Mouse (Mus musculus) brain, embryonic 18.5 days (tissue): ENCODE data around the gene Tex12.

Experiments
- DNase-seq: peaks from one replicate; pipeline ENCODE4 v3.0.0-alpha.2; 2012; ENCODE audit warnings: low read depth, low spot score

Gene Tex12

GRCm38 (mm10) chr9:50518781-50519180 lies 42.3 kb downstream of the Tex12 start:
- no peak for DNase-seq

DNA sequence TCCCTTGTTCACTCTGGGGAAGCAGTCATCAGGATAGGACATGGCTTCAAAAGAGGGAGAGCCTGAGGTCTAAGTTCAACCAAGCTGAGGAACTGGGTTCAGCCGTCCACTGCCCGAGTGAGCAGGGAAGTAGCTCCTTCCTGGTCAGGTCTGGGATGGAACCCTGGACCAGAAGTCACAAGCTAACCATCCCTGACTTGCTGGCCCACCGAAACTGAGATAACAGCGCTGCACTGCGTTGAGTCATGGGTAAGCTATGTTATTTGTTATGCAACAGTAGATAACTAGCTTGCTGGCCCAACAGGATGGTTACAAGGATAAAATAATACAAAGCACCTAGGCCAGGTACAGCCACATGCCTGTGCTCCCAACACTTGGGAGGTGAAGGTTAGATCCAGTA lies 45.7 kb downstream of the Tex12 start:
- no peak for DNase-seq

- DNase-seq = no peak
Measured at GRCm38 (mm10) chr9:50507570-50507969, 53.6 kb downstream of the Tex12 start.
